In the genomic region with DNA sequence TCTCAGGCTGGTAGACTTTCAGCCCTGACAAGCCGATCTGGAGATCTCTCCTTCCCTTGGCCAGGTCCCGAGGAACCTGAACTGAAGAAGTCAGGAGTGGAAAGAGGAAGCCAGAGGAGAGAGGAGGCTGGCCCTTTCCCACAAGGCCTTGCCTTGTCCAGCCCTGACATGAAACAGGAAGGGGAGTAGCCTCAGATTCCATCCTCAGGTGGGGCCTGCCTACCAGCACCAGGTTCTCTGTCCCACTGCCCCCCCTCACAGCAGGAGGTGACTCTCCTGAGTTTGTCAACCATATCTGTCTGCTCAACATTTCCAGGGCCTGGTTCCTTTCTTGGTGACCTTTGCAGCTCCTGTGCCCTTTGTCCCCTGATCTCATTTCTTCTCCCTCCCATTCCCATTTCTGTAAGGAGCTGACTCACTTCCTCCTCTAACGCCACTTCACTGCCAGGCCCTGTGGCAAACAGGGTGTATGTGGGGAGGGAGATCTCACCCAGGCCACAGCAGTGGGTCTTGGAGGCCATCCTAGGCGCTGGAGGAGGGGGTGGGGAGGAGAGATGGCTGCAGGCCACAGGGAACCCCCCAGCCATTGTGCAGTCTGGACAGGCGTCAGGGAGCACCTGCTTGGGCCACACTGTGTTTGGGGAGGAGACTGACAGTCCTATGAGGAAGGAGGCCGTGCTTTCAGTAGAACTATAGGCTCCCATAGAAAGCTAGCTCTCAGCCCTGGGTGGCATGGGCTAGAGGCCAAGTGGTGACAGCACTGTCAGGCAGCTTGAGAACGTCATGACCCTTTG, we compare ENCODE assay signal across 8 mouse cellular contexts. TPM values are rescaled to one million over a fixed set of nuclear protein-coding genes. Genes with fewer than 3 reads are reported as not detected.
DNase-seq lines count a peak whose midpoint lies in the region; ATAC-seq lines count a peak whose summit lies in the region.

No protein-coding gene starts in this region.

- H3K27me3 ChIP-seq in forebrain, embryonic 11.5 days (ENCODE audit: control insufficient read depth, insufficient read depth, low read length): no peaks in the 10 kb centered on the region
- H3K27me3 ChIP-seq in intestine, embryonic 15.5 days (replicated peaks): no peaks in the 10 kb centered on the region
- no peaks in the 10 kb centered on the region for H3K27me3 ChIP-seq in liver, embryonic 16.5 days (ENCODE audit: control insufficient read depth, insufficient read depth, low read depth, low read length)
- H3K27me3 ChIP-seq in stomach, embryonic 14.5 days (ENCODE audit: control insufficient read depth, insufficient read depth, low read length): no peaks in the 10 kb centered on the region

- no peak overlapping the region for H3K27ac ChIP-seq in forebrain, embryonic 11.5 days (ENCODE audit: low read depth, low read length)
- H3K27ac ChIP-seq in intestine, embryonic 15.5 days: peak overlapping the region; percentile 94
- peak overlapping the region; percentile 93 for H3K27ac ChIP-seq in liver, embryonic 16.5 days (ENCODE audit: low read length)
- H3K27ac ChIP-seq in stomach, embryonic 14.5 days (ENCODE audit: low read length): peak overlapping the region; percentile 87

- no peaks in the 10 kb centered on the region for H3K9me3 ChIP-seq in forebrain, embryonic 11.5 days (ENCODE audit: control insufficient read depth, low read length)
- no peaks in the 10 kb centered on the region for H3K9me3 ChIP-seq in intestine, embryonic 15.5 days
- no peaks in the 10 kb centered on the region for H3K9me3 ChIP-seq in liver, embryonic 16.5 days (replicated peaks; ENCODE audit: control insufficient read depth, low read length)
- no peaks in the 10 kb centered on the region for H3K9me3 ChIP-seq in stomach, embryonic 14.5 days (ENCODE audit: control insufficient read depth, low read depth, low read length)

- H3K9ac ChIP-seq in forebrain, embryonic 11.5 days (ENCODE audit: low read length): no peak overlapping the region
- H3K9ac ChIP-seq in intestine, embryonic 15.5 days: peak overlapping the region; percentile 31
- peak overlapping the region; percentile 65 for H3K9ac ChIP-seq in liver, embryonic 16.5 days (ENCODE audit: low read depth, low read length)
- no peak overlapping the region for H3K9ac ChIP-seq in stomach, embryonic 14.5 days (replicated peaks; ENCODE audit: low read depth, low read length)

- no peaks in the 10 kb centered on the region for H3K36me3 ChIP-seq in forebrain, embryonic 11.5 days (ENCODE audit: control insufficient read depth, insufficient read depth, low read length)
- no peaks in the 10 kb centered on the region for H3K36me3 ChIP-seq in intestine, embryonic 15.5 days
- no peaks in the 10 kb centered on the region for H3K36me3 ChIP-seq in liver, embryonic 16.5 days (ENCODE audit: control insufficient read depth, insufficient read depth)
- H3K36me3 ChIP-seq in stomach, embryonic 14.5 days (ENCODE audit: control insufficient read depth, insufficient read depth, low read length): no peaks in the 10 kb centered on the region

- 65% methylated on average over 7 of the region's 7 CpGs for WGBS in forebrain, embryonic 11.5 days
- 49% methylated on average over 7 of the region's 7 CpGs for whole genome bisulfite sequencing in intestine, embryonic 15.5 days
- 16% methylated on average over 7 of the region's 7 CpGs for WGBS in liver, embryonic 16.5 days (ENCODE audit: insufficient replicate concordance)
- WGBS in stomach, embryonic 14.5 days: 52% methylated on average over 7 of the region's 7 CpGs

- ATAC-seq in cerebellum, adult (ENCODE audit: insufficient number of reproducible peaks, low FRiP score, low TSS enrichment): 0 out of 2 replicates have a peak, but pooled peaks have one; percentile 14
- no peak for ATAC-seq in forebrain, embryonic 11.5 days (replicated peaks; ENCODE audit: low FRiP score)
- peak; percentile 85 for ATAC-seq in intestine, embryonic 15.5 days
- no peak for ATAC-seq in liver, embryonic 16.5 days (ENCODE audit: low read depth)
- ATAC-seq in stomach, embryonic 14.5 days (ENCODE audit: insufficient number of reproducible peaks, insufficient read depth, low FRiP score, low read depth): peak; percentile 39; the same call in 1 of the 2 replicates

- peaks cover 6% of the 10 kb centered on the region; the same call in 1 of the 2 replicates for H3K4me1 ChIP-seq in forebrain, embryonic 11.5 days (replicated peaks; ENCODE audit: control insufficient read depth, insufficient read depth, low read length)
- H3K4me1 ChIP-seq in intestine, embryonic 15.5 days (replicated peaks): peaks cover 49% of the 10 kb centered on the region
- H3K4me1 ChIP-seq in liver, embryonic 16.5 days (ENCODE audit: control insufficient read depth, low read depth, low read length): peaks cover 81% of the 10 kb centered on the region
- peaks cover 42% of the 10 kb centered on the region for H3K4me1 ChIP-seq in stomach, embryonic 14.5 days (ENCODE audit: control insufficient read depth, insufficient read depth, low read length)

- no peak for DNase-seq in cerebellum, postnatal 4 days (ENCODE audit: low spot score in 2 of 2)
- DNase-seq in ZHBTc4 (ENCODE audit: low read depth, low spot score): peak; percentile 95
- DNase-seq in forebrain, embryonic 11.5 days (ENCODE audit: low spot score): peak; percentile 44
- DNase-seq in thymus, postnatal 25 days: no peak

- no peak overlapping the region for H3K4me3 ChIP-seq in forebrain, embryonic 11.5 days (ENCODE audit: low read depth, low read length)
- H3K4me3 ChIP-seq in intestine, embryonic 15.5 days (replicated peaks): no peak overlapping the region
- peak overlapping the region; percentile 51; the same call in 1 of the 2 replicates for H3K4me3 ChIP-seq in liver, embryonic 16.5 days (ENCODE audit: low read depth, low read length)
- no peak overlapping the region for H3K4me3 ChIP-seq in stomach, embryonic 14.5 days (ENCODE audit: low read depth, low read length)

- H3K4me2 ChIP-seq in forebrain, embryonic 11.5 days (ENCODE audit: low read depth, low read length, severe bottlenecking): no peak overlapping the region
- peak overlapping the region; percentile 45 for H3K4me2 ChIP-seq in intestine, embryonic 15.5 days (replicated peaks)
- H3K4me2 ChIP-seq in liver, embryonic 16.5 days (ENCODE audit: low read depth, low read length): peak overlapping the region; percentile 89
- 0 out of 2 replicates have a peak overlapping the region, but pooled peaks have one; percentile 4 for H3K4me2 ChIP-seq in stomach, embryonic 14.5 days (replicated peaks; ENCODE audit: low read depth, low read length)

RNA-seq across cellular contexts. Expression of a gene that starts 1.6 kb away (rescaled TPM):
- 1.4 and 1.6 TPM in 2 replicates for polyA plus RNA-seq in forebrain, embryonic 11.5 days (2014; fragmentation: Nextera tagmentation; extraction: Ambion mirVana)
- polyA plus RNA-seq in intestine, embryonic 15.5 days (2015; fragmentation: Nextera tagmentation; extraction: Ambion mirVana): 0.93 and 1.5 TPM in 2 replicates
- 0.51 and 0.81 TPM in 2 replicates for polyA plus RNA-seq in liver, embryonic 16.5 days (2015; fragmentation: Nextera tagmentation; extraction: Ambion mirVana)
- 1.2 and 1.5 TPM in 2 replicates for polyA plus RNA-seq in stomach, embryonic 14.5 days (2014; fragmentation: Nextera tagmentation; extraction: Ambion mirVana)

RNA-seq across cellular contexts. Expression of a gene that starts 22.9 kb away (rescaled TPM):
- 28.4 and 31.4 TPM in 2 replicates for polyA plus RNA-seq in forebrain, embryonic 11.5 days (2014; fragmentation: Nextera tagmentation; extraction: Ambion mirVana)
- 27.7 and 32.1 TPM in 2 replicates for polyA plus RNA-seq in intestine, embryonic 15.5 days (2015; fragmentation: Nextera tagmentation; extraction: Ambion mirVana)
- polyA plus RNA-seq in liver, embryonic 16.5 days (2015; fragmentation: Nextera tagmentation; extraction: Ambion mirVana): 15.4 and 16.0 TPM in 2 replicates
- polyA plus RNA-seq in stomach, embryonic 14.5 days (2014; fragmentation: Nextera tagmentation; extraction: Ambion mirVana): 18.4 and 22.3 TPM in 2 replicates

Comparison
In these comparisons a context has a peak if more than half of its experiments do, and no peak if none do; other contexts are left out.
1. ATAC-seq: peak in cerebellum, adult (single experiment), intestine, embryonic 15.5 days (single experiment) and stomach, embryonic 14.5 days (single experiment); none in forebrain, embryonic 11.5 days (single experiment) and liver, embryonic 16.5 days (single experiment).
2. DNase-seq: peak in ZHBTc4 (single experiment) and forebrain, embryonic 11.5 days (single experiment); none in cerebellum, postnatal 4 days (0 of 2) and thymus, postnatal 25 days (single experiment).
3. H3K9ac ChIP-seq: peak in intestine, embryonic 15.5 days (single experiment) and liver, embryonic 16.5 days (single experiment); none in forebrain, embryonic 11.5 days (single experiment) and stomach, embryonic 14.5 days (single experiment).